Mouse (Mus musculus): Measurements from ENCODE around the gene 4930430A15Rik. TPM values are rescaled to one million over a fixed set of nuclear protein-coding genes. Genes with fewer than 3 reads are reported as not detected.

Gene 4930430A15Rik
- polyA plus RNA-seq, 1 experiment from 2014 or later = not detected

Other genes with a start within 250 kb of the 4930430A15Rik start
- gene Gm13941, start 123.6 kb downstream of the 4930430A15Rik start, polyA plus RNA-seq (2014; fragmentation: Nextera tagmentation; extraction: Ambion mirVana) = not detected in 2 replicates
- not detected in 2 replicates for gene Gm15130, start 76.7 kb downstream of the 4930430A15Rik start, polyA plus RNA-seq (2014; fragmentation: Nextera tagmentation; extraction: Ambion mirVana)
- not detected in 2 replicates for gene Olfr1275, start 5.7 kb upstream of the 4930430A15Rik start, polyA plus RNA-seq (2014; fragmentation: Nextera tagmentation; extraction: Ambion mirVana)
- not detected in 2 replicates for gene Olfr1276, start 24.9 kb upstream of the 4930430A15Rik start, polyA plus RNA-seq (2014; fragmentation: Nextera tagmentation; extraction: Ambion mirVana)
- not detected in 2 replicates for gene Olfr1277, start 44.5 kb upstream of the 4930430A15Rik start, polyA plus RNA-seq (2014; fragmentation: Nextera tagmentation; extraction: Ambion mirVana)
- not detected in 2 replicates for gene Olfr1278, start 60.5 kb upstream of the 4930430A15Rik start, polyA plus RNA-seq (2014; fragmentation: Nextera tagmentation; extraction: Ambion mirVana)
- gene Olfr1279, start 71.0 kb upstream of the 4930430A15Rik start, polyA plus RNA-seq (2014; fragmentation: Nextera tagmentation; extraction: Ambion mirVana) = not detected in 2 replicates
- gene Olfr1280, start 84.4 kb upstream of the 4930430A15Rik start, polyA plus RNA-seq (2014; fragmentation: Nextera tagmentation; extraction: Ambion mirVana) = not detected in 2 replicates
- not detected in 2 replicates for gene Olfr1281, start 96.9 kb upstream of the 4930430A15Rik start, polyA plus RNA-seq (2014; fragmentation: Nextera tagmentation; extraction: Ambion mirVana)
- not detected in 2 replicates for gene Olfr1282, start 106.5 kb upstream of the 4930430A15Rik start, polyA plus RNA-seq (2014; fragmentation: Nextera tagmentation; extraction: Ambion mirVana)
- not detected in 2 replicates for gene Olfr1283, start 137.2 kb upstream of the 4930430A15Rik start, polyA plus RNA-seq (2014; fragmentation: Nextera tagmentation; extraction: Ambion mirVana)
- not detected in 2 replicates for gene Olfr1284, start 145.9 kb upstream of the 4930430A15Rik start, polyA plus RNA-seq (2014; fragmentation: Nextera tagmentation; extraction: Ambion mirVana)
- not detected in 2 replicates for gene Olfr1286, start 193.5 kb upstream of the 4930430A15Rik start, polyA plus RNA-seq (2014; fragmentation: Nextera tagmentation; extraction: Ambion mirVana)
- gene Olfr1287, start 219.5 kb upstream of the 4930430A15Rik start, polyA plus RNA-seq (2014; fragmentation: Nextera tagmentation; extraction: Ambion mirVana) = not detected in 2 replicates
- not detected in 2 replicates for gene Olfr1288, start 244.5 kb upstream of the 4930430A15Rik start, polyA plus RNA-seq (2014; fragmentation: Nextera tagmentation; extraction: Ambion mirVana)

Measured in embryonic facial prominence, embryonic 11.5 days (tissue).